Mouse (Mus musculus): ENCODE measurements around the gene Cdca8.

DNA sequence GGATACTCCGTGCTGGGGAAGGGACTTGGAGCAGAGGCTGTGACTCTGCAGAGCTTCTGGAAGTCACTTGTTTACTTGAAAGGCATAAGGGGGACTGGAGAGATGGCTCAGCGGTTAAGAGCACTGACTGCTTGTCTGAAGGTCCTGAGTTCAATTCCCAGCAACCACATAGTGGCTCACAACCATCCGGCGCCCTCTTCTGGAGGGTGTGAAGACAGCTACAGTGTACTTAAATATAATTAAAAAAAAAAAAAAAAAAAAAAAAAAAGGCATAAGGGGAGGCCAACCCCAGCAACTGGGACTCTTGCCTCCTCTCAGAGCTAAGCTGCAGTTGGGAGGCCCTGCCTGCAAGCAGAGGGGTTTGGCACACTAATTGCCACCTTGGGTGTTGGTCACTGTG lies 33.7 kb downstream of the Cdca8 start:
- TF ChIP-seq CTCF (IDR thresholded peaks at IDR 0.05; ENCODE audit: borderline replicate concordance, insufficient read depth, low read length) (no peak), POLR2A (IDR thresholded peaks at IDR 0.05; ENCODE audit: low read depth, low read length) (no peak)

Data from embryonic fibroblast, embryonic 13.5 days (primary cell).